Mouse (Mus musculus) erythroblast, embryonic 14.5 days (primary cell): ENCODE data around the gene Ncoa7. TPM values are rescaled to one million over a fixed set of nuclear protein-coding genes. Genes with fewer than 3 reads are reported as not detected.
"Not testable (repeated sequence)": the region's sequence is repeated elsewhere in the genome, so short reads cannot be mapped to it uniquely, and the experiment has no call there.

Experiments used
- H3K27me3 ChIP-seq: 2 replicates; pipeline ENCODE4 v1.6.1; 2012; ENCODE audit warnings: inconsistent platforms; ENCODE audit not compliant: control insufficient read depth
- H3K36me3 ChIP-seq: 2 replicates; pipeline ENCODE4 v1.6.1; 2012; ENCODE audit warnings: mild to moderate bottlenecking, inconsistent platforms; ENCODE audit not compliant: control insufficient read depth
- H3K4me1 ChIP-seq: 2 replicates; pipeline ENCODE4 v1.6.1; 2012; ENCODE audit warnings: inconsistent platforms; ENCODE audit not compliant: control insufficient read depth
- H3K4me3 ChIP-seq: replicated peaks from 2 replicates; pipeline ENCODE3; 2012; ENCODE audit warnings: moderate library complexity, mild to moderate bottlenecking, inconsistent platforms
- H3K9me3 ChIP-seq: 2 replicates; pipeline ENCODE4 v1.6.1; 2012; ENCODE audit warnings: low read length, inconsistent platforms, mixed read lengths; ENCODE audit not compliant: control insufficient read depth
- GATA1 ChIP-seq: IDR thresholded peaks from 2 replicates; pipeline ENCODE4 v1.6.1; 2012; ENCODE audit warnings: low read length, inconsistent platforms, mixed read lengths
- TAL1 ChIP-seq: IDR thresholded peaks from 3 replicates; pipeline ENCODE4 v1.6.1; 2012; ENCODE audit warnings: low read length, inconsistent platforms, mixed read lengths
- polyA plus RNA-seq: library from polyadenylated mRNA; stranded (reverse); fragments of >175 nt; gene quantifications from 2 replicates; pipeline ENCODE4 v1.2.3, GENCODE M21; 2012

The Ncoa7 gene
- polyA plus RNA-seq, 1 experiment = 4.3 TPM

DNA sequence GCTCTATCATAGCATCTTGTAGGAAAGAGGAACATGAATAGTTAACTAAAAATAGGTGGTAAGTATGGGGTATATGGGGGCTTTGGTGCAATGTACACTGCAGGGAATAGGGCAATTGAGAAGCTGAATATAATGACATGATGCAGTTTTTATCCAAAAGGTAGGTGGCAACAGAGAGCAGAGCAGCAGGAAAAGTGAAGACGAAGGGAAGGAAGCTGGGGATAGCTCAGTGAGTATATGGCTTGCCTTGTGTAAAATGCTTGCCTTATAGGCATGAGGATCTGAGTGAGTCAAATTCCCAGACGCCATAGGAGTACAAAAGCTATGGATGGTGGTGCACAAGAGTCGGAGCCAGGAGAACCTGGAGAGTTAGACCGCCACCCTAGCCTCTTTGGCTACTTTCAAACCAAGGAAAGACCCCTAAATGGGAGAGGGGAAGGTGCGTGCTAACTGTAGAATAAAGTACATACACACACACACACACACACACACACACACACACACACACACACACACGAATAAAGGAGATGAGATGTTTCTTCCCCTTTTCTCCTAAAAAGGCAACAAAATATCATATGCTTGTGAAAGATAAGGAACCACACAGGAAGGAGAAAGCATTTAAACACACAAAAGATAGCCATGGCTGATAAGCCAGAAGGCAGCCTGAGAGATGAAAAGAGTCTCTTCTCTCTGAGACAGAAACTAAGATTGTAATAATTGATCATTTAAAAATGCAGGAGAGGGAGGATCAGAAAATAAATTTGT lies 142.4 kb downstream of the Ncoa7 start:
- Histone ChIP-seq H3K27me3 (no peaks in the 10 kb centered on the region), H3K9me3 (no peaks in the 10 kb centered on the region), H3K36me3 (peaks cover 64% of the 10 kb centered on the region), H3K4me1 (peaks cover 6% of the 10 kb centered on the region), H3K4me3 (no peak overlapping the region)
- no peak for TF ChIP-seq TAL1
- no peak for TF ChIP-seq GATA1

DNA sequence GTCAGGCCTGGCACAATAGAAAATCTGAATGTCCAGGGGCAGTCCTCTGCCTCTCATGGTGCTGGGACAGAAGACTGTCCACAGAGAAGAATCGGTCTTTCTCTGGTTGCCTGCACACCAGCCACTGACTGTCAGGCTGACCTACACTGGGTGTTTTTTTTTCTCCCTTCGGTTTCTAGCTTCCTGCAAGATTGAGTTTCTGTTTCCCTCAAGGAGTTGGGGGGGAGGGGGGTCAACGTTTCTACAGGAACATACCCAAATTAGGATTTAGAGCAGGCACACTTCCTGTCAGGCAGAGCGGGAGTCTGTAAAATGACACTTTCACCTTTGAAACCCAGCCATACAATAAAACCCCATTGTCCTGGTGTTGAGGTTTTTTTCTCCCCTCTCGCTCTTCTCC lies 147.5 kb downstream of the Ncoa7 start:
- TF ChIP-seq TAL1 (no peak), GATA1 (no peak)
- H3K27me3 ChIP-seq = no peaks in the 10 kb centered on the region
- H3K36me3 ChIP-seq = peaks cover 92% of the 10 kb centered on the region
- H3K4me3 ChIP-seq = no peak overlapping the region
- no peaks in the 10 kb centered on the region for H3K9me3 ChIP-seq
- H3K4me1 ChIP-seq = no peaks in the 10 kb centered on the region; the same call in none of the 2 replicates

DNA sequence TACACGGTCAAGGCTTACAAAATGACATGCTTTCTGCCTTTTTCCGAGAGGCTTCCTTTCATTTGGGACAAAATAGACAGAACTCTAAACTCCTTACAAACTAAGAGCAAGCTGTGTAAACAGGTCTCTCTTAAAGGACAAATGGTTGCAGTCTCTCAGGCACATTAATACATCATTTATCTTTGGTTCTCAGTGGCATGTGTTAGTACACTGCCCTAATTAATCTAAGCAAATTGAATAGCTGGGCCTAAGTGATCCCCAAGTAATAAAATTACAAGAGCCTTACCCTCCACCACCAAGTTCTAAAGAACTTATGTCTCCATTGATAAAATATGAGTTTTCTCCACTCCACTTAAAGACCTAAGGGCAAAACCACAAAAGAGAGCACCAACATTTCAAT lies 155.4 kb downstream of the Ncoa7 start:
- H3K36me3 ChIP-seq = peaks cover 73% of the 10 kb centered on the region
- no peaks in the 10 kb centered on the region for H3K4me1 ChIP-seq
- H3K27me3 ChIP-seq = no peaks in the 10 kb centered on the region
- H3K4me3 ChIP-seq = no peak overlapping the region
- H3K9me3 ChIP-seq = no peaks in the 10 kb centered on the region
- TF ChIP-seq TAL1 (no peak), GATA1 (no peak)

DNA sequence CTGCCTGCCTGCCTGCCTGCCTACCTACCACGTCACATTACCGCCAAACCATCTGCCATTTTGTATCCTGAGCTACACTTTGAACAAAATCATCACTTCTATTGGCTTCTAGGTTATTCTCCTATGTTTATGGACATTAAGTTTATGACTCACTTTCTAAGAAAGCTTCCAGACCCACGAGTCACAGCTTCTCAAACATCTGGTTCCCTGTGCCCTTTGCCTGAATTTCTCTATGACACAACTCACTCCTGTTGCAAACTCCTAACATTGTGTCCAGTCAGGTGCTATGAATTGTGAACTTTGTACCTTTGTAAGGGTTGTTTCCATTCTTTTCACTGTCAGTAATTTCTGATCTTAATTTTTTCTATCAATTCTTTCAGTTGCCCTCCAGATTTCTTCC lies 164.9 kb downstream of the Ncoa7 start:
- TF ChIP-seq TAL1 (no peak), GATA1 (no peak)
- Histone ChIP-seq H3K4me3 (no peak overlapping the region), H3K27me3 (no peaks in the 10 kb centered on the region), H3K4me1 (peaks cover 13% of the 10 kb centered on the region), H3K9me3 (no peaks in the 10 kb centered on the region), H3K36me3 (no peaks in the 10 kb centered on the region; the same call in 1 of the 2 replicates)

DNA sequence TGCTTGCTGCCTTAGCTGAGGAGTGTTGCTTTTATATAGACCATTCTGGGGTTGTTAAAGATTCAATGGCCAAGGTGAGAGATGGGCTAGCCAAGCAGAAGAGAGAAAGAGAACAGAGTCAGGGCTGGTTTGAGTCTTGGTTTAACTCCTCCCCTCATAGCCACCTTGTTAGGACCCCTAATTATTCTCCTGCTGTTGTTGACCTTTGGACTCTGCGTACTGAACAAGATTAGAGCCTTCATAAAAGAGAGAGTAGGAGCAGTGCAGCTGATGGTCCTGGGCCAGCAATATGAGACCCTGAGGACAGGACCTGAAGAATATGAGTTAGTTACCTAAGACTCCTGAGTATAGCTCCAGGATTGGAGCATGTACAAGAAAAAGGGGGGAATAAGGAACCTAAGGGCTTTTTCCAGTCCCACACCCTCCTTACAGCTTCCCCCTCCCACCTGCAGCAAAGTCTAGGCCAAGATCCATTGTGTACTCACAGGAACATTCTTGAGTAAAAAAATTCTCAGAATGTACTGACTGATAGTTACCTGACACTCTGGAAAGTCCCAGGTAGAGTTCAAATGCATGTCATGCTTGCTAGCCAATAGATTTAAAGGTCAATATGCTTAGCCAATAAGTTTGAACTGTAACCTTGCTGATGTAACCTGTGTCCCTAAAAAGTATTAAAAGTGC lies 166.5 kb downstream of the Ncoa7 start:
- not testable (repeated sequence) for H3K4me3 ChIP-seq, H3K9me3 ChIP-seq, H3K36me3 ChIP-seq, H3K27me3 ChIP-seq
- H3K4me1 ChIP-seq = peaks cover 29% of the 10 kb centered on the region

DNA sequence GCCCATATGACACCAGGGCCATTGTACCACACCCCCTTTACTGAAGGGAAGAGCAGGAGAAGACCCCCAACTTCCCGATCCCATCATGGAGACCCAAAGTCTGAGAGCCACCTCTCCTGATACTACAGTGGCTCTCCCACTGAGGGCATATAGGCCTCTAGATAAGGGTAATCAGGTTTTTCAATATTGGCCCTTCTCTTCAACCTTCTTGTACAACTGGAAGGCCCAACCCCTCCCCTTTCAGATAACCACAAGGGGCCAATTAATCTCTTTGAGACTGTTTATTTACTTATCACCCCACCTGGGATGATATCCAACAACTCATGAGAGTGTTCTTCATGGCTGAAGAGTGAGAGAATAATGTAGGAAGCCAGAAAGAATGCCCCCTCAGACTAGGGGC lies 170.4 kb downstream of the Ncoa7 start:
- peaks cover 6% of the 10 kb centered on the region for H3K36me3 ChIP-seq
- H3K9me3 ChIP-seq = peaks cover 3% of the 10 kb centered on the region
- no peaks in the 10 kb centered on the region for H3K27me3 ChIP-seq
- TF ChIP-seq TAL1 = no peak
- 0 out of 2 replicates have a peak, but pooled peaks have one; percentile 25 for TF ChIP-seq GATA1
- peaks cover 45% of the 10 kb centered on the region for H3K4me1 ChIP-seq
- H3K4me3 ChIP-seq = no peak overlapping the region

DNA sequence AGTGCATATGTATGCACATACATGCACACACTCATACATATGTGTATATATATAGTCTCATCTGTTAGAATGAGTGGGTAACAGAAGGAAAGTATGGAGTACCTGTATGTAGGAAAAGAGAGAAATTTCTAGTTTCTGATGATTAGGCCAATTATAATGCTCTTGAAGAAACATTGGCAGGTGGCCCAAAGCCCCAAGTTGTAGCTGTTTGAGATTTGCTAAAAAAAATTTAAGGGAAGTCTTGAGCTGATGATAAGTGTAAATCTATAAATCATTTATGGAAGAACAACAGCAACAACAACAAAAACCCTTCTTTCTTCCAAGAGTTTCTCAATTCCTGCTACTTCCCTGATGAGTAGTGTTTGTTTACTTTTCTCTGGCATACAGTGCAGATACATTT lies 173.1 kb downstream of the Ncoa7 start:
- Histone ChIP-seq H3K27me3 (no peaks in the 10 kb centered on the region), H3K9me3 (peaks cover 3% of the 10 kb centered on the region), H3K36me3 (peaks cover 6% of the 10 kb centered on the region), H3K4me3 (no peak overlapping the region), H3K4me1 (peaks cover 45% of the 10 kb centered on the region)
- TF ChIP-seq TAL1 (no peak), GATA1 (no peak)

DNA sequence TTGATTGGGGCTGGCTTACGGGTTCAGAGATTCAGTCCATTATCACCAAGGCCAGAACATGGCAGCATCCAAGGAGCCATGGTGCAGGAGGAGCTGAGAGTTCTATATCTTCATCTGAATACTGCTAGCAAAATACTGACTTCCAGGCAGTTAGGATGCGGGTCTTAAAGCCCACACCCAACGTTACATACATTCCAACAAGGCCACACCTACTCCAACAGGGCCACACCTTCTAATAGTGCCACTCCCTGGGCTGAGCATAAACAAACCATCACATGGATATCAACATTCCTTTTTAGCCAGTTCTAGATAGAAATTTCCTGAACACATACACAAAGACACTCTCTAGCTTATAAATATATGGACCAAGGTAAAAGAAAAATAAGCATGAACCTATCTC lies 173.6 kb downstream of the Ncoa7 start, which contains the start of gene Hint3:
Gene Hint3, minus strand, starts transcription at position 120 of the 400 bp plus-strand sequence.
- H3K36me3 ChIP-seq = peaks cover 6% of the 10 kb centered on the region
- TF ChIP-seq GATA1 (no peak), TAL1 (no peak)
- H3K27me3 ChIP-seq = no peaks in the 10 kb centered on the region
- H3K4me3 ChIP-seq = no peak within 1 kb of the TSS
- peaks cover 3% of the 10 kb centered on the region for H3K9me3 ChIP-seq
- H3K4me1 ChIP-seq = peaks cover 45% of the 10 kb centered on the region

DNA sequence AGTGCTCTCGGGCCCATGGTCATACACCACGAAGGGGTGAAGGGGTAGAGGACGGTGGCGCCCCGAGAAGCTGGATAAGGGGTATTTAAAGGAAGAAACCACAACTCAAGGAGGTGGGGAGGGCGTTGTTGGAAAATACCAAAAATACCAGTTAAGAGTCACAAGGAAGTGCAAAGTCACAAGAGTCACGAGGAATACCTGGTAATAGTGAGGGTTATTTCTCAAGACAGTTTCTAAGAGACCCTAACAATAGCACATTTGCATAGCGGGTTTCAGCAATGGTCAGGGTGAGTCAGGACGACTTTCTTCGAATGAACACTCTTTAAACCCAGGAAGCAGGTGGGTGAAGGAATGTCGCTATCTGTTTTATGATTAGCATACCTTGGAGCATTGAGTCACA lies 174.7 kb downstream of the Ncoa7 start:
- not testable (repeated sequence) for H3K4me3 ChIP-seq, H3K36me3 ChIP-seq, H3K9me3 ChIP-seq, H3K27me3 ChIP-seq
- H3K4me1 ChIP-seq = peaks cover 39% of the 10 kb centered on the region
